Mouse (Mus musculus) intestine, postnatal 0 days (tissue): Measurements from ENCODE around the gene Selp. TPM values are rescaled to one million over a fixed set of nuclear protein-coding genes. Genes with fewer than 3 reads are reported as not detected.

Experiments
- ATAC-seq: fragments of 200-750 bp; cut with Nextera tagmentation; 2 replicates; pipeline ENCODE4 v1.8.0; 2017; ENCODE audit warnings: mild to moderate bottlenecking, moderate TSS enrichment, moderate library complexity
- H3K27ac ChIP-seq: fragments of 300-500 bp; sonication (generic); 2 replicates; pipeline ENCODE4 v1.5.1; 2014; ENCODE audit warnings: mild to moderate bottlenecking, low read depth, low read length, moderate library complexity
- H3K27me3 ChIP-seq: fragments of 300-500 bp; sonication (generic); replicated peaks from 2 replicates; pipeline ENCODE4 v1.6.1; 2014; ENCODE audit warnings: low read length, mixed read lengths; ENCODE audit not compliant: control insufficient read depth, insufficient read depth
- H3K36me3 ChIP-seq: fragments of 300-500 bp; sonication (generic); 2 replicates; pipeline ENCODE4 v1.6.1; 2014; ENCODE audit warnings: mild to moderate bottlenecking, moderate library complexity; ENCODE audit not compliant: control insufficient read depth, insufficient read depth
- H3K4me1 ChIP-seq: fragments of 300-500 bp; sonication (generic); replicated peaks from 2 replicates; pipeline ENCODE4 v1.6.1; 2014; ENCODE audit warnings: antibody characterized with exemption, low read length, mixed read lengths; ENCODE audit not compliant: control insufficient read depth, insufficient read depth
- H3K4me2 ChIP-seq: fragments of 300-500 bp; sonication (generic); replicated peaks from 2 replicates; pipeline ENCODE4 v1.6.1; 2014; ENCODE audit warnings: low read depth, mild to moderate bottlenecking, moderate library complexity
- H3K4me3 ChIP-seq: fragments of 300-500 bp; sonication (generic); 2 replicates; pipeline ENCODE4 v1.5.1; 2014; ENCODE audit warnings: low read depth, low read length
- H3K9ac ChIP-seq: fragments of 300-500 bp; sonication (generic); 2 replicates; pipeline ENCODE4 v1.6.1; 2014; ENCODE audit warnings: mild to moderate bottlenecking, low read depth, low read length
- H3K9me3 ChIP-seq: fragments of 300-500 bp; sonication (generic); 2 replicates; pipeline ENCODE4 v1.6.1; 2016; ENCODE audit warnings: mixed run types; ENCODE audit not compliant: control insufficient read depth
- CTCF ChIP-seq: sonication (generic); IDR thresholded peaks from 2 replicates; pipeline ENCODE4 v1.5.1; 2016; ENCODE audit warnings: low read depth, mild to moderate bottlenecking, control low read depth, antibody characterized with exemption, moderate library complexity
- WGBS: fragments of 180-500 bp; shearing (Covaris S2); extraction: QIAGEN DNeasy Blood & Tissue Kit; methylation state at CpG from one replicate; pipeline ENCODE4 v1.1.7; 2014; 5-methylcytosine and 5-hydroxymethylcytosine counted together
- polyA plus RNA-seq: library from polyadenylated mRNA; unstranded; fragments of >200 nt; fragmentation: Nextera tagmentation; extraction: Ambion mirVana; gene quantifications from 2 replicates; pipeline ENCODE4 v1.2.1, GENCODE M21; 2015

Gene Selp
- polyA plus RNA-seq, 1 experiment from 2014 or later, result 0.50 TPM

DNA sequence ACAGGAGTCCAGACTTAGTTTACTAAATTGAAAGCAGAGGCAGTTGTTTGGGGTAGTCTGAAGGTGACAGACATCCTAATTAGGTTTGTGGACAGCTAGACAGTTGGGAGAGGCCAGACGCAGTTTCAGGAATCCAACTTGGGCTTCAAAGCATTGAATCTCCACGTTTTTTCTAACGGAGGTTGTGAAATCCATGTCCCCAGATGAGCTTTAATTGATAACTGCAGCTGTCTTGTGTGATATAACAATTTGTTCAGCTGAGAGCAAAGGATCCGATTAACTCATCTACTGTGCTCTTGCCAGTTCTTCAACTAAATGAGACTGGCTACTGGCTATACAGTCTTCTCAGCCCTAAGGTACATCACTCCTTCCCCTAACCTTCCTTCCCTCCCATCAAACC is 43.5 kb downstream of the Selp start:
- Histone ChIP-seq H3K9me3 (no peaks in the 10 kb centered on the region), H3K4me1 (no peaks in the 10 kb centered on the region; the same call in 1 of the 2 replicates), H3K36me3 (no peaks in the 10 kb centered on the region), H3K9ac (no peak overlapping the region), H3K27ac (no peak overlapping the region), H3K27me3 (no peaks in the 10 kb centered on the region), H3K4me3 (no peak overlapping the region), H3K4me2 (no peak overlapping the region)
- 73% methylated on average over 4 of the region's 4 CpGs for WGBS
- ATAC-seq, result no peak
- no peak for TF ChIP-seq CTCF

- no peak for ATAC-seq
- Histone ChIP-seq H3K36me3 (no peaks in the 10 kb centered on the region), H3K9me3 (no peaks in the 10 kb centered on the region), H3K4me2 (no peak overlapping the region), H3K27me3 (no peaks in the 10 kb centered on the region), H3K27ac (no peak overlapping the region), H3K4me3 (no peak overlapping the region), H3K9ac (no peak overlapping the region), H3K4me1 (no peaks in the 10 kb centered on the region; the same call in 1 of the 2 replicates)
- WGBS, result 86% methylated on average over 2 of the region's 2 CpGs
- TF ChIP-seq CTCF, result no peak
These were observed 44.7 kb downstream of the Selp start for GRCm38 (mm10) chr1:164159781-164160180.

DNA sequence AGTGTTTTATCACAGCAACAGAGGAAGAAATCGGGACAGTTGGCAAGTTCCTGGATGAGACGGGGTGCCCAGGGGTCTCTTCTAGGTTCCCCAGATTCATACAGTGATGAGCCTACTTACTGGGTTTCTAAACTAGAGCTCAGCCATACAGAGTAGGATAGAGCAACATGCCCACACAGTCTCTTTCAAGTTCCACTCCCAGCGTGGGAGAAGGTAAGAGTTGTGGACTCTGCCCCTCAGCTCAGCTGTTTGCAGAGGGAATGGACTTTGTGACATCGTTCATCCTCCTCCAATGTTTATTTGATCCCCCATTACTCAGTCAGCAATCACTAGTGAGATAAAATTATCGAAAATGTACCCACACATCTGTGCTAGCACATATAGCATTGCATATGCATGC is 47.7 kb downstream of the Selp start:
- 47% methylated on average over 5 of the region's 5 CpGs for WGBS
- Histone ChIP-seq H3K4me2 (no peak overlapping the region), H3K36me3 (no peaks in the 10 kb centered on the region), H3K27me3 (no peaks in the 10 kb centered on the region), H3K4me1 (no peaks in the 10 kb centered on the region; the same call in 1 of the 2 replicates), H3K9me3 (no peaks in the 10 kb centered on the region), H3K9ac (no peak overlapping the region), H3K4me3 (no peak overlapping the region), H3K27ac (no peak overlapping the region)
- no peak for TF ChIP-seq CTCF
- ATAC-seq, result peak; percentile 93

DNA sequence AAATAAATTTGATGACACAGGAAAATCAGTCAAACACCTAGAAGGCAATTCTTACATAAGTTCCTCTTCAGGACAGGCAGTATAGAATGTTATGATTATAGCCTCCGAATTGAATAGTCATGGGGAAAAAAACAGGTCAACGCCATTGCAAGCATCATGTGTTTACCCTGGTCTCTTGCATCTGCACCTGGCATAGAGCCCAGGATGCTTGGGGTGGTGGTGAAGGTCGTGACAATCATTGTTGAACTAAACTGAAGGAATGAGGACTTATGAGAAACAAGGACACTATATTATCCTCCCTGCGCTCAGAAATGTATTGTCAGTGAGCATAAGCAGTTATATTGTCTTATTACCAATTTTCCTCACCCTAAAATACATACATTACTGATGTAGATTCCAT is 53.8 kb downstream of the Selp start:
- Histone ChIP-seq H3K4me1 (no peaks in the 10 kb centered on the region), H3K4me3 (no peak overlapping the region), H3K9me3 (no peaks in the 10 kb centered on the region), H3K27me3 (no peaks in the 10 kb centered on the region), H3K9ac (no peak overlapping the region), H3K27ac (no peak overlapping the region), H3K4me2 (no peak overlapping the region), H3K36me3 (no peaks in the 10 kb centered on the region)
- WGBS, result 65% methylated on average over 4 of the region's 4 CpGs
- no peak for TF ChIP-seq CTCF
- no peak for ATAC-seq

DNA sequence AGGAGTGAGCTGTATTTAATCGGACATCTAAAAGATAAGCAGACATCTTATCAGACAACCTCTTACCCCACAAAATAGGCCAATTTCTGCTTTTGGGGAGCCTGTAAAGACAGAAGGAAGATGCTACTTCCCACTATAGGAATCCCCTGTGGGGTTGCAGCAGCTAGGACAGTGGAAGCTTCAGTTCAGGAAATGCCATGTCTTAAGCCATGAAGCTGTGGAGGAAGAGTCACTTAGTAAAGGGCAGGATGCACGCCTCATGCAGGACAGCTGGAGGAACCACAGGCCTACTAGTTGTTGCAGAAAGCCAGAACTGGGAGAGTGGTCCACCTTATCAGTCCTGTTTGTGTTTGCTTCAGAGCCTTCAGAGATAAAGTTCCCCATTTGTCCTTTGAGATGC is 55.4 kb downstream of the Selp start:
- 52% methylated on average over 2 of the region's 2 CpGs for WGBS
- Histone ChIP-seq H3K9ac (no peak overlapping the region), H3K27ac (no peak overlapping the region), H3K9me3 (no peaks in the 10 kb centered on the region), H3K4me3 (no peak overlapping the region), H3K36me3 (no peaks in the 10 kb centered on the region), H3K4me2 (no peak overlapping the region), H3K27me3 (no peaks in the 10 kb centered on the region), H3K4me1 (no peaks in the 10 kb centered on the region)
- ATAC-seq, result no peak
- no peak for TF ChIP-seq CTCF

DNA sequence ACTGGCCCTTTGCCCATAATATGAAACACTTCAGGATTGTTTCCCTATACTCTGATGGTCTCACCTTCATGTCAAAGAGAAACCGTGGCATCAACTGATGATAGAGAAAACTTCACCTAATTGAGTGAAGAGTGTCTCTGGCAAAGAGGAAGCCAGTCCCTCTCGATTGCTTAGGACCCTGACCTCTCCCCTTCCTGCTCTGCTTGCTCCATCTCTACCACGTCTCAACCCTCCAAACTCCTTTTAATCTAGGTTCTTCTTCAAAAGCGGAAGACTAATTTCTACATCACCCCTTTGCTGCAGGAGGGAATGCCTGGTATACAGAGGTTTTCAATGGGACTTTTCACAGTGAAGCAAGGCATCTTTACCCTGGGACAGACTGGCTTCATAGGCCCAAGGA is 58.1 kb downstream of the Selp start:
- Histone ChIP-seq H3K9me3 (no peaks in the 10 kb centered on the region), H3K27me3 (no peaks in the 10 kb centered on the region), H3K4me2 (no peak overlapping the region), H3K9ac (no peak overlapping the region), H3K4me1 (no peaks in the 10 kb centered on the region), H3K36me3 (no peaks in the 10 kb centered on the region), H3K4me3 (no peak overlapping the region), H3K27ac (no peak overlapping the region)
- TF ChIP-seq CTCF, result no peak
- no peak for ATAC-seq
- 80% methylated on average over 4 of the region's 4 CpGs for WGBS

DNA sequence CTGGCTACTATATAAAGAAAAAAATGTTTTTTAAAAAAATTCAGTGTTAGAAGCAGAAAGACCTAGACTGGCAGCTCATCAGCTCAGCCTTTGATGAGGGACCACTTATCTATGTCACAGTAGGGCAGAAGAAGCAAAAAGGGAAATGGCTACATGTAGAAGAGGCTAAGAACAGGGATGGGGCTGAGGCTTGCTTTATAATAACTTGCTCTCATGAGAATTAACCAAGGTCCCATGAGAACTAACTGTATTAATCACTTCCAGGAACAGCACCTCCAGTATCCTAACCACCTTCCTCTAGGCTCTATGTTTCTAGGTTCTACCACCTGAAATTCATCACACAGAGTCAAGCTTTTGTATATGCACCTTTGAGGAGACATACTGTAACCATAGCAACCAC is 61.8 kb downstream of the Selp start:
- Histone ChIP-seq H3K4me1 (no peaks in the 10 kb centered on the region), H3K4me3 (no peak overlapping the region), H3K27me3 (no peaks in the 10 kb centered on the region), H3K9ac (no peak overlapping the region), H3K4me2 (no peak overlapping the region), H3K27ac (no peak overlapping the region), H3K9me3 (no peaks in the 10 kb centered on the region), H3K36me3 (no peaks in the 10 kb centered on the region)
- no peak for TF ChIP-seq CTCF
- no peak for ATAC-seq
